ENCODE assay signal across 23 mouse cellular contexts in genomic region chr15:27674041-27674440, GRCm38 (mm10). TPM values are rescaled to one million over a fixed set of nuclear protein-coding genes. Genes with fewer than 3 reads are reported as not detected.
DNase-seq lines count a peak whose midpoint lies in the region; ATAC-seq and TF ChIP-seq lines count a peak whose summit lies in the region.
"Had no signal": no experiment of that assay in that cellular context is flagged by ENCODE, and none has a peak within 500 bp of the region (broad histone marks: within the 10 kb centered on the region; RNA-seq: fewer than 3 reads in every experiment).

No protein-coding gene starts in this region.

- no peak overlapping the region for H3K4me3 ChIP-seq in lung, embryonic 14.5 days (ENCODE audit: low read depth, low read length)
- H3K4me3 ChIP-seq: embryonic facial prominence, embryonic 13.5 days; forebrain, embryonic 12.5 days; heart, adult 2 months; heart, embryonic 12.5 days; hindbrain, embryonic 10.5 days; hindbrain, embryonic 15.5 days had no signal

- DNase-seq in adrenal gland, postnatal 14 days = peak; percentile 13
- DNase-seq in adrenal gland, postnatal 25 days = no peak
- DNase-seq in lung, embryonic 14.5 days = peak; percentile 41
- DNase-seq in lung, postnatal 10 days = peak; percentile 90
- DNase-seq in lung, postnatal 4 days = peak; percentile 63 to 73
- DNase-seq in retina, postnatal 1 day = no peak
- DNase-seq in gastrocnemius, postnatal 4 days (ENCODE audit: low spot score in 2 of 2) = no peak
- no peak for DNase-seq in kidney, adult 8-10 months
- DNase-seq: adrenal gland, adult 8-10 months; B cell, adult 2 months; cerebellum, adult 11-12 months; cerebellum, adult 9-10 months; cerebellum, postnatal 25 days; gastrocnemius, postnatal 36 days; heart, adult 2 months had no signal

- H3K27ac ChIP-seq in lung, embryonic 14.5 days (ENCODE audit: low read depth) = no peak overlapping the region
- H3K27ac ChIP-seq: embryonic facial prominence, embryonic 13.5 days; forebrain, embryonic 12.5 days; heart, adult 2 months; hindbrain, embryonic 10.5 days; hindbrain, embryonic 15.5 days had no signal

- H3K27me3 ChIP-seq in lung, embryonic 14.5 days (ENCODE audit: insufficient read depth, low read length) = no peaks in the 10 kb centered on the region; the same call in 1 of the 2 replicates
- H3K27me3 ChIP-seq: embryonic facial prominence, embryonic 13.5 days; hindbrain, embryonic 15.5 days had no signal

- no peaks in the 10 kb centered on the region for H3K9me3 ChIP-seq in lung, embryonic 14.5 days (ENCODE audit: low read depth, low read length)
- H3K9me3 ChIP-seq: embryonic facial prominence, embryonic 13.5 days; forebrain, embryonic 12.5 days; G1E; heart, embryonic 12.5 days; hindbrain, embryonic 10.5 days; hindbrain, embryonic 15.5 days had no signal

- TF ChIP-seq CTCF in lung, embryonic 14.5 days (IDR thresholded peaks at IDR 0.05; ENCODE audit: low read depth) = no peak

- no peaks in the 10 kb centered on the region for H3K36me3 ChIP-seq in lung, embryonic 14.5 days (ENCODE audit: insufficient read depth)
- H3K36me3 ChIP-seq: embryonic facial prominence, embryonic 13.5 days; forebrain, embryonic 12.5 days; G1E; heart, embryonic 12.5 days; hindbrain, embryonic 10.5 days; hindbrain, embryonic 15.5 days had no signal

- H3K4me1 ChIP-seq in lung, embryonic 14.5 days (ENCODE audit: insufficient read depth) = no peaks in the 10 kb centered on the region

- 47% methylated on average over 6 of the region's 6 CpGs for WGBS in lung, embryonic 14.5 days

- no peak overlapping the region for H3K4me2 ChIP-seq in lung, embryonic 14.5 days
- H3K4me2 ChIP-seq: embryonic facial prominence, embryonic 13.5 days; forebrain, embryonic 12.5 days; heart, embryonic 12.5 days; hindbrain, embryonic 15.5 days had no signal

- ATAC-seq in lung, embryonic 14.5 days (ENCODE audit: insufficient read depth) = peak; percentile 58; the same call in 1 of the 2 replicates
- ATAC-seq: CD4-positive, CD25-positive, alpha-beta regulatory T cell, adult 4 months; forebrain, embryonic 16.5 days had no signal

- no peak overlapping the region for H3K9ac ChIP-seq in lung, embryonic 14.5 days
- H3K9ac ChIP-seq: embryonic facial prominence, embryonic 13.5 days; forebrain, embryonic 12.5 days; heart, embryonic 12.5 days; hindbrain, embryonic 15.5 days had no signal

RNA-seq across cellular contexts. Expression of gene Otulinl, which starts 7.3 kb away (rescaled TPM):
- total RNA-seq in adrenal gland, postnatal 14 days (2021) = 5.5 and 14.0 TPM in 2 replicates
- total RNA-seq in adrenal gland, postnatal 25 days (2021) = 3.6 and 4.3 TPM in 2 replicates
- polyA plus RNA-seq in lung, embryonic 14.5 days (2014; fragmentation: Nextera tagmentation; extraction: Ambion mirVana) = 15.6 and 15.8 TPM in 2 replicates
- total RNA-seq in gastrocnemius, postnatal 4 days (2021) = 1 to 10 TPM; 5.5 to 6.2 TPM
- total RNA-seq: G1E had no signal
- polyA plus RNA-seq: G1E had no signal

RNA-seq across cellular contexts. Expression of gene Otulin, which starts 43.5 kb away (rescaled TPM):
- total RNA-seq in adrenal gland, postnatal 14 days (2021) = 37.1 and 43.6 TPM in 2 replicates
- 36.3 and 42.4 TPM in 2 replicates for total RNA-seq in adrenal gland, postnatal 25 days (2021)
- polyA plus RNA-seq in lung, embryonic 14.5 days (2014; fragmentation: Nextera tagmentation; extraction: Ambion mirVana) = 39.2 and 41.8 TPM in 2 replicates
- 10 to 100 TPM; 23.8 to 28.1 TPM for total RNA-seq in gastrocnemius, postnatal 4 days (2021)

Comparison
In these comparisons a context has a peak if more than half of its experiments do, and no peak if none do; other contexts are left out.
1. DNase-seq: peak in adrenal gland, postnatal 14 days (single experiment), lung, embryonic 14.5 days (single experiment), lung, postnatal 10 days (single experiment) and lung, postnatal 4 days (2 of 2); none in adrenal gland, postnatal 25 days (single experiment), retina, postnatal 1 day (single experiment), gastrocnemius, postnatal 4 days (0 of 2) and kidney, adult 8-10 months (0 of 2).